Mouse (Mus musculus) megakaryocyte, embryonic 14.5 days (primary cell): Measurements from ENCODE around the gene Rsph14.

Experiments
- FLI1 ChIP-seq: IDR thresholded peaks from 2 replicates; pipeline ENCODE4 v1.6.1; 2012; ENCODE audit warnings: low read length, inconsistent platforms, mixed read lengths
- GATA1 ChIP-seq: IDR thresholded peaks from 3 replicates; pipeline ENCODE4 v1.6.1; 2012; ENCODE audit warnings: mixed read lengths, low read length, inconsistent platforms, borderline replicate concordance

- no peak for TF ChIP-seq FLI1
- TF ChIP-seq GATA1: no peak
Measured at GRCm38 (mm10) chr10:75010704-75011103, 21.7 kb downstream of the Rsph14 start.
